Mouse (Mus musculus) megakaryocyte, embryonic 14.5 days (primary cell): ENCODE data around the gene Ppp1r18.

ENCODE experiments used
- FLI1 ChIP-seq: IDR thresholded peaks from 2 replicates; pipeline ENCODE4 v1.6.1; 2012; ENCODE audit warnings: low read length, inconsistent platforms, mixed read lengths
- GATA1 ChIP-seq: IDR thresholded peaks from 3 replicates; pipeline ENCODE4 v1.6.1; 2012; ENCODE audit warnings: mixed read lengths, low read length, inconsistent platforms, borderline replicate concordance

GRCm38 (mm10) chr17:35820111-35820510 is 45.3 kb upstream of the Ppp1r18 start:
- TF ChIP-seq GATA1, result no peak
- no peak for TF ChIP-seq FLI1
